Mouse (Mus musculus): ENCODE measurements around the gene Arntl2. TPM values are rescaled to one million over a fixed set of nuclear protein-coding genes. Genes with fewer than 3 reads are reported as not detected.

Arntl2 gene
- total and polyA plus RNA-seq, 3 experiments: 16.8 to 20.6 TPM; not detected in 1

DNA sequence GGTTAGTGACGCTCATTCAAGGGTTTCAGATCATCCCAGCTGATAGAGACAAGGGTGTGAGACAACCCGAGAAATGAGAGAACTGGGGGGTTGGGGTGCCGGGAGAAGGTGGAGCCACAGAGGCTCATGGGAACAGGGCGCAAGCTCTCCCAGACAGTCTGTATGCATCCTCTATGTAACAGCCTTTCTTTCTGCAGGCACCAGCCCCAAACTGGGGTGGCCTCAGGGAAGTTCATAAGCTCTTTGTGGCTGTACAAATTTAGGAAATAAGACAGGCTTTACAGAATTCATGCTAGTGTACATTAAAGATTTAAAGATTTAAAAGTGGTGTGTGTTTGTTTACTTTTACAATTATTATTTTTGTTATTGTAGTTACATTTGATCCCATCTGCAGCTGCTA, 84.4 kb downstream of the Arntl2 start:
- Histone ChIP-seq H3K4me3 (ENCODE audit: control insufficient read depth in 1 of 2, insufficient read depth in 1 of 2, low read depth in 2 of 2, low read length in 2 of 2) (no peak overlapping the region), H3K4me1 (ENCODE audit: control insufficient read depth in 1 of 2, insufficient read depth in 2 of 2, low read length in 2 of 2) (peaks cover 2 to 5% of the 10 kb centered on the region in 2 experiments; a peak in 3 of 4 replicates), H3K36me3 (ENCODE audit: control insufficient read depth in 1 of 2, insufficient read depth in 2 of 2, low read length in 2 of 2) (peaks cover 0 to 4% of the 10 kb centered on the region in 2 experiments; a peak in 2 of 4 replicates), H3K9me3 (replicated peaks; ENCODE audit: insufficient read depth, low read length) (no peaks in the 10 kb centered on the region), H3K79me2 (ENCODE audit: control insufficient read depth, insufficient read depth, low read length, poor library complexity) (no peaks in the 10 kb centered on the region), H3K27me3 (ENCODE audit: control insufficient read depth in 1 of 2, insufficient read depth in 2 of 2, low read length in 2 of 2) (no peaks in the 10 kb centered on the region), H3K9ac (ENCODE audit: control insufficient read depth, low read depth, low read length, poor library complexity, severe bottlenecking) (no peak overlapping the region), H3K27ac (ENCODE audit: control insufficient read depth, low read depth, low read length) (no peak overlapping the region)
- TF ChIP-seq CHD1 (IDR thresholded peaks at IDR 0.05; ENCODE audit: low read depth, low read length) (no peak), ZC3H11A (IDR thresholded peaks at IDR 0.05; ENCODE audit: low read depth, low read length) (no peak), POLR2A (IDR thresholded peaks at IDR 0.05; ENCODE audit: control insufficient read depth in 1 of 2, insufficient read depth in 1 of 2, low read depth in 1 of 2, low read length in 2 of 2, poor library complexity in 1 of 2) (no peak), MEF2A (IDR thresholded peaks at IDR 0.05; ENCODE audit: extremely low read depth, insufficient replicate concordance, low read depth, low read length, poor library complexity, severe bottlenecking) (no peak), USF1 (IDR thresholded peaks at IDR 0.05; ENCODE audit: low read depth, low read length) (no peak), GATA1 (IDR thresholded peaks at IDR 0.05; ENCODE audit: low read depth, low read length) (no peak), JUND (IDR thresholded peaks at IDR 0.05; ENCODE audit: low read depth, low read length) (no peak)
- DNase-seq (ENCODE audit: low read depth, low spot score): no peak

DNA sequence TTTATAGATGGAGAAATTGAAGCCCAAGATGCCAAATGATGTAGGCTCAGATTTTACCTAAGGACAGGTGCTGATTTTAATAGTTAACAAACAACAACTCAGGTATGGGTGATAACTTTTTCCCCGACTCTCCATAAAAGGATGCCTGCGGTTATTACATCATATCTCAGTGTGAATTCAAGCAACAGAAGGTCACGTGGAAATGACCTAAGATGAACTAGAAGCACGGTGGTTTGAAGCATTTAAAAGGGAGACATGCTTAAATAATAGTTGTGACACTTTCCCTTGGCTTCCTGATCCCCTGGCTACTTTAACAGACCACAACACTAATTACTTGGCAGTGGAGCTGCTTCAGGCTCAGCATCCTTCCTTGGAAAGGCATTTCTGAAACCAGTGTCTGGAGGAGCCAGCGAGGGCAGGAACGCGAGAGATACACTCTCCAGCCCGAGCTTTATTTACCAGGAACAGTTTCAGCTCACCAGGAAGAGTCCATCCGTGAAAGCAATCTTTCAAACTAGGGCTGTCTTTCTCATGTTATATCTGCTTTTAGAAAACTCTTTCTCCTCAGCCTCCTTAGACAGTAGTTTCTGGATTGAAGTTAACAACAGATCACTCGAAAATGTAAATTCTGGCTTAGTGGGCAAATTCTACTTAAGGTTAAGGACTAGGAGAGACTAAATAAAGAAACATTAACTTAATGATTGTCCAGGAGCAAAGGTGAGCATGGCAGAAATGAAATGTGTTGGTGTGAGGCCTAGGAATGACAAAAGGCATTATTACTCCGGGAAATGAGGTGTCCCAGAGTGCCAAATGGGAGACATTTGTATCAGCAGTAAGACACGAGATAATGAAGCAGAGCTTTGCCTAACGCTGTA, 86.3 kb downstream of the Arntl2 start:
- no peaks in the 10 kb centered on the region for H3K27me3 ChIP-seq (ENCODE audit: control insufficient read depth in 1 of 2, insufficient read depth in 2 of 2, low read length in 2 of 2)
- no peak for TF ChIP-seq NRF1 (IDR thresholded peaks at IDR 0.05; ENCODE audit: insufficient read depth, low read depth, low read length, poor library complexity, severe bottlenecking)
- TF ChIP-seq UBTF (IDR thresholded peaks at IDR 0.05; ENCODE audit: borderline replicate concordance, insufficient read depth, low read depth, low read length): no peak
- no peak for TF ChIP-seq NELFE (IDR thresholded peaks at IDR 0.05; ENCODE audit: low read depth, low read length)
- H3K36me3 ChIP-seq (ENCODE audit: control insufficient read depth in 1 of 2, insufficient read depth in 2 of 2, low read length in 2 of 2): peaks cover 0 to 4% of the 10 kb centered on the region in 2 experiments; a peak in 2 of 4 replicates
- H3K9me3 ChIP-seq (replicated peaks; ENCODE audit: insufficient read depth, low read length): no peaks in the 10 kb centered on the region
- DNase-seq (ENCODE audit: low read depth, low spot score): no peak
- peaks cover 2 to 5% of the 10 kb centered on the region in 2 experiments; a peak in 3 of 4 replicates for H3K4me1 ChIP-seq (ENCODE audit: control insufficient read depth in 1 of 2, insufficient read depth in 2 of 2, low read length in 2 of 2)
- no peaks in the 10 kb centered on the region for H3K79me2 ChIP-seq (ENCODE audit: control insufficient read depth, insufficient read depth, low read length, poor library complexity)
- no peak overlapping the region for H3K9ac ChIP-seq (ENCODE audit: control insufficient read depth, low read depth, low read length, poor library complexity, severe bottlenecking)
- no peak overlapping the region for H3K4me3 ChIP-seq (ENCODE audit: control insufficient read depth in 1 of 2, insufficient read depth in 1 of 2, low read depth in 2 of 2, low read length in 2 of 2)
- no peak overlapping the region for H3K27ac ChIP-seq (ENCODE audit: control insufficient read depth, low read depth, low read length)

Other genes with a start within 250 kb of the Arntl2 start
- 61.7 and 70.4 TPM in 2 replicates for gene Fgfr1op2, start 218.9 kb upstream of the Arntl2 start, total RNA-seq (2012; rRNA removed)
- 10 to 100 TPM in 1 of 2 experiments, not detected in 1; 93.6 TPM for gene Fgfr1op2, start 218.9 kb upstream of the Arntl2 start, polyA plus RNA-seq (2012; ENCODE audit: insufficient read depth in 1 of 2, insufficient read length in 2 of 2, low read depth in 1 of 2, low replicate concordance in 2 of 2, missing spikeins in 1 of 2)
- 65.0 and 70.2 TPM in 2 replicates for gene Ints13, start 218.2 kb upstream of the Arntl2 start, total RNA-seq (2012; rRNA removed)
- gene Ints13, start 218.2 kb upstream of the Arntl2 start, polyA plus RNA-seq (2012; ENCODE audit: insufficient read depth in 1 of 2, insufficient read length in 2 of 2, low read depth in 1 of 2, low replicate concordance in 2 of 2, missing spikeins in 1 of 2): 10 to 100 TPM in 1 of 2 experiments, not detected in 1; 63.5 TPM
- gene Med21, start 153.5 kb upstream of the Arntl2 start, total RNA-seq (2012; rRNA removed): 79.5 and 83.7 TPM in 2 replicates
- gene Med21, start 153.5 kb upstream of the Arntl2 start, polyA plus RNA-seq (2012; ENCODE audit: insufficient read depth in 1 of 2, insufficient read length in 2 of 2, low read depth in 1 of 2, low replicate concordance in 2 of 2, missing spikeins in 1 of 2): 10 to 100 TPM in 1 of 2 experiments, not detected in 1; 56.7 TPM
- 18.0 and 18.3 TPM in 2 replicates for gene Tm7sf3, start 153.2 kb upstream of the Arntl2 start, total RNA-seq (2012; rRNA removed)
- gene Tm7sf3, start 153.2 kb upstream of the Arntl2 start, polyA plus RNA-seq (2012; ENCODE audit: insufficient read depth in 1 of 2, insufficient read length in 2 of 2, low read depth in 1 of 2, low replicate concordance in 2 of 2, missing spikeins in 1 of 2): 10 to 100 TPM in 1 of 2 experiments, not detected in 1; 27.1 TPM
- 5.1 and 6.2 TPM in 2 replicates for gene Stk38l, start 71.1 kb upstream of the Arntl2 start, total RNA-seq (2012; rRNA removed)
- 1 to 10 TPM in 1 of 2 experiments, not detected in 1; 9.2 TPM for gene Stk38l, start 71.1 kb upstream of the Arntl2 start, polyA plus RNA-seq (2012; ENCODE audit: insufficient read depth in 1 of 2, insufficient read length in 2 of 2, low read depth in 1 of 2, low replicate concordance in 2 of 2, missing spikeins in 1 of 2)
- gene Smco2, start 54.0 kb downstream of the Arntl2 start, total RNA-seq (2012; rRNA removed): not detected in 2 replicates
- gene Smco2, start 54.0 kb downstream of the Arntl2 start, polyA plus RNA-seq (2012; ENCODE audit: insufficient read depth in 1 of 2, insufficient read length in 2 of 2, low read depth in 1 of 2, low replicate concordance in 2 of 2, missing spikeins in 1 of 2): not detected
- 12.2 and 13.8 TPM in 2 replicates for gene Ppfibp1, start 92.4 kb downstream of the Arntl2 start, total RNA-seq (2012; rRNA removed)
- 10 to 100 TPM in 1 of 2 experiments, not detected in 1; 14.6 TPM for gene Ppfibp1, start 92.4 kb downstream of the Arntl2 start, polyA plus RNA-seq (2012; ENCODE audit: insufficient read depth in 1 of 2, insufficient read length in 2 of 2, low read depth in 1 of 2, low replicate concordance in 2 of 2, missing spikeins in 1 of 2)
- not detected in 2 replicates for gene 1700034J05Rik, start 158.4 kb downstream of the Arntl2 start, total RNA-seq (2012; rRNA removed)
- not detected for gene 1700034J05Rik, start 158.4 kb downstream of the Arntl2 start, polyA plus RNA-seq (2012; ENCODE audit: insufficient read depth in 1 of 2, insufficient read length in 2 of 2, low read depth in 1 of 2, low replicate concordance in 2 of 2, missing spikeins in 1 of 2)
- gene Rep15, start 236.5 kb downstream of the Arntl2 start, total RNA-seq (2012; rRNA removed): 0.31 and 0.36 TPM in 2 replicates
- gene Rep15, start 236.5 kb downstream of the Arntl2 start, polyA plus RNA-seq (2012; ENCODE audit: insufficient read depth in 1 of 2, insufficient read length in 2 of 2, low read depth in 1 of 2, low replicate concordance in 2 of 2, missing spikeins in 1 of 2): under 1 TPM in 1 of 2 experiments, not detected in 1; 0.43 TPM
- 97.0 and 99.0 TPM in 2 replicates for gene Mrps35, start 246.7 kb downstream of the Arntl2 start, total RNA-seq (2012; rRNA removed)
- 100 to 1,000 TPM in 1 of 2 experiments, not detected in 1; 148 TPM for gene Mrps35, start 246.7 kb downstream of the Arntl2 start, polyA plus RNA-seq (2012; ENCODE audit: insufficient read depth in 1 of 2, insufficient read length in 2 of 2, low read depth in 1 of 2, low replicate concordance in 2 of 2, missing spikeins in 1 of 2)